Mouse (Mus musculus) frontal cortex, adult 2 months (tissue): Measurements from ENCODE around the gene Pou2af1. TPM values are rescaled to one million over a fixed set of nuclear protein-coding genes. Genes with fewer than 3 reads are reported as not detected.

ENCODE experiments used
- DNase-seq, 2 experiments: peaks; one replicate each; pipeline ENCODE4 v3.0.0; 2022; ENCODE audit warnings: low spot score in 1 of 2; ENCODE audit errors: extremely low spot score in 1 of 2
- polyA plus RNA-seq: library from polyadenylated mRNA; depleted of rRNA; stranded (reverse); fragments of >200 nt; gene quantifications from 2 replicates; pipeline ENCODE4 v1.2.3, GENCODE M21; 2012; rRNA removed

Pou2af1 gene
- 0.22 and 0.23 TPM in 2 replicates for polyA plus RNA-seq

- no peak for DNase-seq
Measured at GRCm38 (mm10) chr9:51213023-51213728, at the start of gene Pou2af1. Gene Pou2af1, plus strand, starts transcription at chr9:51213708.

- DNase-seq: no peak
Measured at GRCm38 (mm10) chr9:51163989-51164388, 49.5 kb upstream of the Pou2af1 start.

- DNase-seq: no peak
Measured at GRCm38 (mm10) chr9:51165312-51166180, 48.0 kb upstream of the Pou2af1 start, which contains the start of gene Gm32742. Gene Gm32742, minus strand, starts transcription at chr9:51165517.

GRCm38 (mm10) chr9:51167954-51168353 is 45.6 kb upstream of the Pou2af1 start:
- no peak for DNase-seq

- DNase-seq: no peak
Measured at GRCm38 (mm10) chr9:51168698-51169097, 44.8 kb upstream of the Pou2af1 start.

GRCm38 (mm10) chr9:51169133-51169532 is 44.4 kb upstream of the Pou2af1 start:
- no peak for DNase-seq

GRCm38 (mm10) chr9:51170298-51170697 is 43.2 kb upstream of the Pou2af1 start:
- DNase-seq: no peak

- DNase-seq: no peak
Measured at GRCm38 (mm10) chr9:51174890-51175464, 38.5 kb upstream of the Pou2af1 start.

GRCm38 (mm10) chr9:51175722-51176121 is 37.8 kb upstream of the Pou2af1 start:
- no peak for DNase-seq

- peak in 1 of 2 experiments; percentile 29 for DNase-seq
Measured at GRCm38 (mm10) chr9:51178297-51178696, 35.2 kb upstream of the Pou2af1 start.

GRCm38 (mm10) chr9:51180621-51181020 is 32.9 kb upstream of the Pou2af1 start:
- peak; percentile 46 to 78 for DNase-seq

- no peak for DNase-seq
Measured at GRCm38 (mm10) chr9:51182716-51183710, 30.5 kb upstream of the Pou2af1 start.

GRCm38 (mm10) chr9:51185386-51185785 is 28.1 kb upstream of the Pou2af1 start:
- DNase-seq: peak; percentile 28 to 76

- peak in 1 of 2 experiments; percentile 42 for DNase-seq
Measured at GRCm38 (mm10) chr9:51185871-51186270, 27.6 kb upstream of the Pou2af1 start.

GRCm38 (mm10) chr9:51190655-51191054 is 22.9 kb upstream of the Pou2af1 start:
- DNase-seq: no peak

GRCm38 (mm10) chr9:51194790-51195189 is 18.7 kb upstream of the Pou2af1 start:
- DNase-seq: no peak

GRCm38 (mm10) chr9:51208974-51209332 is 4.6 kb upstream of the Pou2af1 start:
- DNase-seq: no peak

- DNase-seq: no peak
Measured at GRCm38 (mm10) chr9:51211191-51211590, 2.3 kb upstream of the Pou2af1 start.

- DNase-seq: no peak
Measured at GRCm38 (mm10) chr9:51213729-51214237, 275 bp downstream of the Pou2af1 start.

- DNase-seq: no peak
Measured at GRCm38 (mm10) chr9:51215311-51215710, 1.8 kb downstream of the Pou2af1 start.
